Mouse (Mus musculus) left cerebral cortex, adult 2 months (tissue): ENCODE measurements around the gene Ppp1r36. TPM values are rescaled to one million over a fixed set of nuclear protein-coding genes. Genes with fewer than 3 reads are reported as not detected.

Source experiments
- DNase-seq, 2 experiments: peaks; one replicate each; pipeline ENCODE4 v3.0.0; 2021 to 2022; ENCODE audit warnings: low spot score in 2 of 2, mixed read lengths in 1 of 2; ENCODE audit errors: extremely low spot score in 1 of 2
- H3K27ac ChIP-seq: fragments of 200-600 bp; 2 replicates; pipeline ENCODE4 v1.8.1; 2022
- H3K4me3 ChIP-seq: fragments of 200-600 bp; 2 replicates; pipeline ENCODE4 v1.8.1; 2022
- CTCF ChIP-seq: fragments of 200-600 bp; IDR thresholded peaks from 2 replicates; pipeline ENCODE4 v1.8.1; 2022; ENCODE audit warnings: antibody characterized with exemption, mild to moderate bottlenecking, moderate library complexity
- intact Hi-C: fragments of 180-260 bp; cut with DNase I; formaldehyde crosslinking; loops from one replicate; pipeline ENCODE4 v1.15.1; 2025
- total RNA-seq, 2 experiments: library from RNA; stranded (reverse); gene quantifications; 2 replicates each; pipeline ENCODE4 v1.2.3; 2021

The Ppp1r36 gene
- total RNA-seq, 2 experiments from 2014 or later: 1.1 to 1.4 TPM

DNA sequence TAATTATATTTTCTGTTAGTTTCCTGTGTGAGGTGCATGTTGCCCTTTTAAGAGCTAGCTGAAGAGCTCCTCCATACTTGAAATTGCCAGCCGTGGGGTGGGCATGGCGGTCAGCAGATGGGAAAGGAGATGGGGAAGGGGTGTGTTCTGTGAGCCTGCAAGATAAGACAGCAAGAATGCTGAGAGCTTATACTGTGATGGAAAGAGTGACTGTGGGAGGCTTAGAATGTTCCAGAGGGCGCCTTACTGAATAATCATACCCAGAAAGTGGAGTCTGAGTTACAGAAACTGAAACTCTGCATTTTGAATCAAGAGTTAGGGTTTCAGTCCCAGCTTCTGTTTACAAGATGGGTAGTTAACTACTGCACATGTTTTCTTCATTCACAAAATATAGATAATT is 41.8 kb upstream of the Ppp1r36 start:
- Histone ChIP-seq H3K27ac (no peak overlapping the region), H3K4me3 (no peak overlapping the region)
- TF ChIP-seq CTCF: no peak
- no peak for DNase-seq
- intact Hi-C loops: no loop called here

DNA sequence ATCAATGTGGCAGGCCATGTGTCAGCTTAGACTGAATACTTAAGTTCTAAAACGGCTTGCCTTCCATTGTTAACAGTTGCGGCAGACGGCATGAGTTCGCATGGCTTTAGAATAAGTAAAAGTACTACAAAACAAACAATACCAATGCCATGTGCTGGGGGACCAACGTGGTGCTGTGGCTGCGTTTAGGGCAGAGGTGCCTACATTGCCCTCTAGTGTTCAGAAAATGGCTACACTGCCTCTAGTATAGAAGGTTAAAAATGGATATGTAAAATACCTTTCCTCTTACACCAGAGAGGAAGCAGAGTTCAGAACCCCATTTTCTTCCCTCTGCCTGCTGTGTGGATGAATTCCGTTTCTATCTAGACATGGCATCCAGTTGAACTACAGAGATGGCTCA is 40.7 kb upstream of the Ppp1r36 start:
- Histone ChIP-seq H3K27ac (no peak overlapping the region), H3K4me3 (no peak overlapping the region)
- peak; percentile 69 for TF ChIP-seq CTCF
- no peak for DNase-seq
- intact Hi-C loops: no loop called here

GRCm38 (mm10) chr12:76377059-76377458 is 40.3 kb upstream of the Ppp1r36 start:
- Histone ChIP-seq H3K4me3 (no peak overlapping the region), H3K27ac (no peak overlapping the region)
- TF ChIP-seq CTCF: no peak
- intact Hi-C loops: no loop called here
- DNase-seq: no peak

GRCm38 (mm10) chr12:76377726-76378125 is 39.6 kb upstream of the Ppp1r36 start:
- no peak for DNase-seq
- Histone ChIP-seq H3K4me3 (no peak overlapping the region), H3K27ac (no peak overlapping the region)
- intact Hi-C loops: no loop called here
- no peak for TF ChIP-seq CTCF

GRCm38 (mm10) chr12:76378556-76378955 is 38.8 kb upstream of the Ppp1r36 start:
- no peak for TF ChIP-seq CTCF
- Histone ChIP-seq H3K27ac (no peak overlapping the region), H3K4me3 (no peak overlapping the region)
- intact Hi-C loops: no loop called here
- DNase-seq: no peak

DNA sequence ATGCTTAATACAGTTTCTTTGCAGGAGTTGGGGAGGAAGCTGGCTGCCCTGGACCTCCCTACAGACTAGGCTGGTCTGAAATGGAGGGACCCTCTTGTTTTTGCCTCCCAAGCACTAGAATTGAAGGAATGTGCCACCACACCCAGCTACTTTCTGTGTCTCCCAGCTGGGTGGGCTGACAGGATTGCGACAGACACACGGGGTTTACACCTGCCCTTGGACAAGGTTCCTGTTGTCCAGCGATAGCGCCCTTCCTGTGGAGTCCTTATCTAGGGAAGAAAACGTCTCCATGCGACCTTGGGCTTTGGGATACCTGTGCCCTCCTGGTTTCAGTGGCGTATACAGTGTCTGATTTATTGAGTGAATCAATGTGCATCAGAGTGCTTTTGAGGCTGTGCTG is 37.2 kb upstream of the Ppp1r36 start:
- Histone ChIP-seq H3K27ac (no peak overlapping the region), H3K4me3 (no peak overlapping the region)
- no peak for DNase-seq
- intact Hi-C loops: no loop called here
- TF ChIP-seq CTCF: no peak

- Histone ChIP-seq H3K27ac (no peak overlapping the region), H3K4me3 (no peak overlapping the region)
- DNase-seq: no peak
- TF ChIP-seq CTCF: no peak
- intact Hi-C loops: loop anchor here (5.0 kb wide), 1 partner anchor 87 kb away; no protein-coding TSS in a partner anchor
Measured at GRCm38 (mm10) chr12:76385342-76385741, 32.0 kb upstream of the Ppp1r36 start.

DNA sequence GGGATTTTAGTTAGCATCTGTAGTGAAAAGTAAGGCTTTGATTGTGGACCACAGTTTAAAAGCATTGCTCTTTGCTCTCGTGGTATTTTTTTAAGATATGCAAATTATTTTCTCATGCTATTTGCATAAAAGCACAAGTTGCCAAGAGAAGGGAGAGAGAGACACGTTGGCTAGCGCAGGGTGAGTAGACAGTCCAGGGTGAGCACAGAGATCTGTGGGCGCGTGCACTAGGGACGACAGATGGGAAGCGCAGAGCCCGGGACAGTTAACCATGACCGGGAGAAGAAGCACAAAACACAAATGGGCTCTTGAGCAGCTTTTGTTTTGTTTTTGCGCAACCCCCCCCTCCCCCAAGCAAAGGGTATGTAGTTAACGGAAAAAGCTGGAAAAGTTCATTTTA is 28.5 kb upstream of the Ppp1r36 start:
- Histone ChIP-seq H3K4me3 (no peak overlapping the region), H3K27ac (no peak overlapping the region)
- no peak for TF ChIP-seq CTCF
- no peak for DNase-seq
- intact Hi-C loops: loop anchor here (5.0 kb wide), 1 partner anchor 84 kb away; no protein-coding TSS in a partner anchor

- Histone ChIP-seq H3K27ac (no peak overlapping the region), H3K4me3 (no peak overlapping the region)
- TF ChIP-seq CTCF: no peak; the same call in 1 of the 2 replicates
- intact Hi-C loops: no loop called here
- no peak for DNase-seq
Measured at GRCm38 (mm10) chr12:76391595-76392271, 25.6 kb upstream of the Ppp1r36 start.

GRCm38 (mm10) chr12:76392979-76393378 is 24.4 kb upstream of the Ppp1r36 start:
- Histone ChIP-seq H3K27ac (no peak overlapping the region), H3K4me3 (no peak overlapping the region)
- intact Hi-C loops: no loop called here
- no peak for DNase-seq
- TF ChIP-seq CTCF: no peak

DNA sequence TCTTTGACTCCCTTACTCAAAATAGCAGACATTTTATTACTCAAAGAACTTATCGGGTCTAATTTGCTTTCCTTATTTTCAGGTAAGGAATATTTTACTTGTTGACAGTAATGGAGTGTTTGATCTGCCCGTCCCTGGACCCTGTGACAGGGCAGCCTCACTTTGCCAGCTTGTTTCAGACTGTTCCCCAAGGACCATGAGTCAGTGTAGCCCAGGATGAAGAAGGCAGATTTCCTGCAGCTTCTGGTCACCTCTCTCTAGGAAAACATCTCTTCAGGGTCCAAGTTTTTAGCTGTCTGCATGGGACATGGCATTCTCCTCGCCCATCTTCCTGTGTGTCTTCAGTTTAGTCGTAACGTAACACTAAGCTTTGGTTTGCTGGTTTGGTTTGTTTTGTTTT is 20.1 kb upstream of the Ppp1r36 start:
- Histone ChIP-seq H3K27ac (no peak overlapping the region), H3K4me3 (no peak overlapping the region)
- no peak for TF ChIP-seq CTCF
- intact Hi-C loops: no loop called here
- DNase-seq: no peak

DNA sequence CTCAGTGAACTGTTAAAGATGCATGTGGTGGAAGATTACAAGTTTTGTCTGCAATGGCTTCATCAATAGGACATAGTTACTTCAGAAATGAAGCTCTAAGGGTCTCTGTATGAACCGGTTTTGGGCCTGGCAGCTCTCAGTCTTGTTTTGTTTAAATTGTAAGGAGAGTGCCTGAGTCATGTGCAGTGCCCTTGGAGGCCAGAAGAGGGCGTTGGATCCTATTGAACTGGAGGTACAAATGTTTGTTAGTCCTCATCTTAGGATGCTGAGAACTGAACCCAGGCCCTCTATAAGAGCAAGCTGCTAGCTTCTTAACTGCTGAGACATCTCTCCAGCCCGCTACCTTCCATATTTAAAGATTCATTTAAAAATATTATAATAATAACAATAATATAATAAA is 15.7 kb upstream of the Ppp1r36 start:
- Histone ChIP-seq H3K4me3 (no peak overlapping the region), H3K27ac (no peak overlapping the region)
- peak; percentile 23 for TF ChIP-seq CTCF
- no peak for DNase-seq
- intact Hi-C loops: loop anchor here (10.0 kb wide), 1 partner anchor 193 kb away; no protein-coding TSS in a partner anchor
